Mouse (Mus musculus) hindbrain, embryonic 12.5 days (tissue): ENCODE results near the gene Gm28051. TPM values are rescaled to one million over a fixed set of nuclear protein-coding genes. Genes with fewer than 3 reads are reported as not detected.

Experiments
- ATAC-seq: fragments of 200-750 bp; cut with Nextera tagmentation; 2 replicates; pipeline ENCODE4 v1.8.0; 2017; ENCODE audit warnings: moderate TSS enrichment; ENCODE audit not compliant: low FRiP score
- H3K27ac ChIP-seq: fragments of 300-500 bp; sonication (generic); 2 replicates; pipeline ENCODE4 v1.5.1; 2016; ENCODE audit warnings: mild to moderate bottlenecking
- H3K27me3 ChIP-seq: fragments of 300-500 bp; sonication (generic); 2 replicates; pipeline ENCODE4 v1.6.1; 2016; ENCODE audit warnings: mild to moderate bottlenecking
- H3K36me3 ChIP-seq: fragments of 300-500 bp; sonication (generic); 2 replicates; pipeline ENCODE4 v1.6.1; 2016; ENCODE audit warnings: mild to moderate bottlenecking
- H3K4me1 ChIP-seq: fragments of 300-500 bp; sonication (generic); 2 replicates; pipeline ENCODE4 v1.6.1; 2016
- H3K4me2 ChIP-seq: fragments of 300-500 bp; sonication (generic); replicated peaks from 2 replicates; pipeline ENCODE4 v1.6.1; 2016; ENCODE audit warnings: mild to moderate bottlenecking
- H3K4me3 ChIP-seq: fragments of 300-500 bp; sonication (generic); 2 replicates; pipeline ENCODE4 v1.5.1; 2016; ENCODE audit warnings: mild to moderate bottlenecking
- H3K9ac ChIP-seq: fragments of 300-500 bp; sonication (generic); 2 replicates; pipeline ENCODE4 v1.6.1; 2016; ENCODE audit warnings: mild to moderate bottlenecking, moderate library complexity
- H3K9me3 ChIP-seq: fragments of 300-500 bp; sonication (generic); replicated peaks from 2 replicates; pipeline ENCODE4 v1.6.1; 2016; ENCODE audit warnings: mild to moderate bottlenecking
- WGBS: fragments of 180-500 bp; shearing (Covaris S2); methylation state at CpG from one replicate; pipeline ENCODE4 v1.1.7; 2016; 5-methylcytosine and 5-hydroxymethylcytosine counted together
- polyA plus RNA-seq: library from polyadenylated mRNA; unstranded; fragments of >200 nt; fragmentation: Nextera tagmentation; extraction: Ambion mirVana; gene quantifications from 2 replicates; pipeline ENCODE4 v1.2.1, GENCODE M21; 2016

Gm28051 gene
- polyA plus RNA-seq, 1 experiment from 2014 or later, result not detected

DNA sequence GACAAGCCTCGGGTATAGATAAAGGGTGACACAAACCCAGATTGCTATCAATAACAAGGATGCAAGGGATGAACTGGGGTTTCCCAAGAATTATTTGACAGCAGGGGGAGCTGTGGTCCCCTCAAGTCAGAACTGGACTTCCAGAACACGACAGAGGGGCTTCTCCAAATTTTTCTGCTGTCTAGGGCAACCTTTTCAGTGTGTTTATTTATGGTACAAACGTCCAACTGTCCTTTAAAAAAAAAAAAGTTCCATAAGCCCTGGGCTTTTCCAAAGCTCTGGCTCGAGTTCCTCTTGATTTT is 54.5 kb downstream of the Gm28051 start:
- peak overlapping the region; percentile 49; the same call in 1 of the 2 replicates for H3K27ac ChIP-seq

DNA sequence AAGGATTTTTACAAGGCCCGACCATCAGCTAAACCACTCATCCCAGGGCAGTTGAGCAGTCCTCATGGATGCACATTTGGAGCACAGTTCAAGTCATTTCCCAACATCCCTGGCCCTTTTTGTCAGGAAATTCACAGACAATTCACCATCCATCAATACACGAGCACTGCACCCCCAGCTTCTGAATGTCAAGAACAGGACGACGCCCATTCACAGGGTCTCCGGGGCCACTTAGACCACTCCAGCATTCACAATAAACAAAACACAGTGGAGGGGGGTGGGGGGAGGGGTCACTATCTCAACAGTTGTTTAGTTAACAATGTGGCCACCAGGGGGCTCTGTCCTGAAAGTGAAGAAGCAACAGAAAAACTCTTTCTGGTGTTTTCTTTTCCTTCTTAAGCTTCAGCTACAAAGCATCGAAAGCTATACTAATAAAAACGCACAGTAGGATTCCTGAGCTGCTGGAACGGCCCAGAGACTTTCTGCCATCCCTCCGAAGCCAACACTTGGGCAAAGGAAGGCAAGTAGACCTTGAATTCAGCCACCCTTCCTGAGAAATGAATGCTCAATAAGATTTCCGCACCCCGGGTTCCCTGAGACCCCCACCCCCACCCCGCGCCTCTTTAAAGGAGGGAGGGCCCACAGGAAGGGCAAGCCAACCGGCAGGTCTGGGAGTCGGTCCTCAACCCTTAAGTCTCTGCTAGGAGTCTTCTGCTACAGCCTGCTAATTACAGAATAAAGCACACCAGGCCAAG is 55.0 kb downstream of the Gm28051 start:
- Histone ChIP-seq H3K9ac (0 out of 2 replicates have a peak overlapping the region, but pooled peaks have one; percentile 24), H3K27ac (peak overlapping the region; percentile 49; the same call in 1 of the 2 replicates), H3K4me2 (peak overlapping the region; percentile 97), H3K27me3 (0 out of 2 replicates have a peak, but pooled peaks cover 4% of the 10 kb centered on the region), H3K36me3 (no peaks in the 10 kb centered on the region), H3K9me3 (no peaks in the 10 kb centered on the region), H3K4me1 (peaks cover 57% of the 10 kb centered on the region), H3K4me3 (peak overlapping the region; percentile 80)
- 4% methylated on average over 15 of the region's 15 CpGs for WGBS
- ATAC-seq, result no peak

More for the DNA sequence above, 54.5 kb downstream of the Gm28051 start:
- Histone ChIP-seq H3K4me3 (peak overlapping the region; percentile 80), H3K4me2 (peak overlapping the region; percentile 97), H3K9me3 (no peaks in the 10 kb centered on the region), H3K9ac (peak overlapping the region; percentile 15; the same call in 1 of the 2 replicates), H3K4me1 (peaks cover 51% of the 10 kb centered on the region), H3K36me3 (no peaks in the 10 kb centered on the region), H3K27me3 (0 out of 2 replicates have a peak, but pooled peaks cover 4% of the 10 kb centered on the region)
- no peak for ATAC-seq
- 2% methylated on average over 4 of the region's 4 CpGs for WGBS

DNA sequence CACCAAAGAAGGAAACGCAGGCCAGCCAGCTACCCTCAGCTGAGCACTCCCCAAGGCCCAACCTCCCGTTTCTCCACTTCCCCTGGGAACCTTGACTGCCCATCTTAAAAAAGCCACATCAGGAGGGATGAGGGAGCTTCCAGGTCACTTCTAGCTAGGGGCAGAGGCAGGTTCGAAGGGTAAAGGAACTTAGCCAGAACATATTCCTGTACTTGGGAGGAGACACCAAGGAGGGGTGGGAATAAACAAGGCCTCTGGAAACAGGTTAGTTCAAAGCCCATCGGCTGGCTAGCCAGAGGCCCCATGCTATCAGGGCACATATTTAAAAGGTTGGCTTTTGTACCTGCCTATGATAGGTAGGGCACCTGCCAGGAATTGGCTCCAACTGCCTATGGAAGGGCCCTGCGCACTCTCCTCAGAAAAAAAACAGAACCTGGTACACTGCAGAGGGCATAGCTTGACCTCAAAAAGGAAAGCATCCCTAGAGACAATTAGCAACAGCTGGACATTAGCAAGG is 55.8 kb downstream of the Gm28051 start:
- no peak for ATAC-seq
- peaks cover 63% of the 10 kb centered on the region for H3K4me1 ChIP-seq

DNA sequence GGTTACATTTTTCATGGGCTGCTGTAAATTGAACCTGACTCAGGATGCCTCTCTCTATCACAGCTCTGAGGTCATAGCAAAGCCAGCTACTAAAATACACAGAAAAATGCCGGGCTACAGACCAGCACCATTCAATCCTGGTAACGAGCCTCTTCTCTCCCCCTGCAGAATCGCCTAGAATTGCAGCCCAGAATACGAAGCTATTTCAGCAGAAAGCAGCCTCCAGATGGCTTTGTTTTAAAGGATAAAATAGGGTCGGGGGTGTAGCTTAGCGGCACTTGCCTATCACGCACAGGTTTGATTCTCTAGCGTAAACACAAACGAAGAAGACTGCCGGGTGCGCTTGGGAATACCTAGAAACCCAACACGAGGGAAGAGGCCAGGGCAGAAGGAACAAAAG is 57.1 kb downstream of the Gm28051 start:
- ATAC-seq, result no peak
- Histone ChIP-seq H3K4me2 (no peak overlapping the region), H3K9me3 (no peaks in the 10 kb centered on the region), H3K4me3 (no peak overlapping the region), H3K4me1 (peaks cover 63% of the 10 kb centered on the region), H3K9ac (no peak overlapping the region), H3K27ac (no peak overlapping the region), H3K27me3 (no peaks in the 10 kb centered on the region), H3K36me3 (no peaks in the 10 kb centered on the region)
- WGBS, result 73% methylated on average over 12 of the region's 12 CpGs

More for the DNA sequence above, 55.8 kb downstream of the Gm28051 start:
- 0 out of 2 replicates have a peak, but pooled peaks cover 3% of the 10 kb centered on the region for H3K27me3 ChIP-seq
- H3K4me2 ChIP-seq, result peak overlapping the region; percentile 97
- 82% methylated on average over 5 of the region's 5 CpGs for WGBS
- no peak overlapping the region for H3K27ac ChIP-seq
- H3K36me3 ChIP-seq, result no peaks in the 10 kb centered on the region
- H3K9ac ChIP-seq, result no peak overlapping the region
- no peak overlapping the region for H3K4me3 ChIP-seq
- H3K9me3 ChIP-seq, result no peaks in the 10 kb centered on the region

DNA sequence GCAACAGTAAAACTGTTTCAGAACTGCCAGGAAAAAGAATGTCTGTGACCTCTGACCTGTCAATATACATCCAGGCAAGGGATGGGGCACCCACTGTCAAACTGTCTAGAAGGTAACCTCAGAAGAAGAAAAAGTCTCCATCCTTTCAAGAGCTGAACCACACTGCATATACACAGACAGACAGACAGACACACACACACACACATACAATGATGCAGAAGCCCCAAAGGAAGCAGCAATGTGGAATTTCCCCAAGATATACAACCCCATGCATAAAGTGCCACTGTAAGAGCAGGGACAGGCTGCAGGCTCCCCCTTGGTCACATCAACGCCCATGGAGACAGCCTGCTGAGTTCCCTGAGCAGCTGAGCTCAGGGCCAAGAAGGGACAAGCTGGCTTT is 58.4 kb downstream of the Gm28051 start:
- Histone ChIP-seq H3K9ac (0 out of 2 replicates have a peak overlapping the region, but pooled peaks have one; percentile 13), H3K4me2 (no peak overlapping the region), H3K4me1 (peaks cover 61% of the 10 kb centered on the region), H3K27ac (no peak overlapping the region; the same call in 1 of the 2 replicates), H3K4me3 (no peak overlapping the region), H3K36me3 (no peaks in the 10 kb centered on the region), H3K27me3 (no peaks in the 10 kb centered on the region), H3K9me3 (no peaks in the 10 kb centered on the region)
- no peak for ATAC-seq
- WGBS, result 12% methylated on average over 1 of the region's 1 CpGs

DNA sequence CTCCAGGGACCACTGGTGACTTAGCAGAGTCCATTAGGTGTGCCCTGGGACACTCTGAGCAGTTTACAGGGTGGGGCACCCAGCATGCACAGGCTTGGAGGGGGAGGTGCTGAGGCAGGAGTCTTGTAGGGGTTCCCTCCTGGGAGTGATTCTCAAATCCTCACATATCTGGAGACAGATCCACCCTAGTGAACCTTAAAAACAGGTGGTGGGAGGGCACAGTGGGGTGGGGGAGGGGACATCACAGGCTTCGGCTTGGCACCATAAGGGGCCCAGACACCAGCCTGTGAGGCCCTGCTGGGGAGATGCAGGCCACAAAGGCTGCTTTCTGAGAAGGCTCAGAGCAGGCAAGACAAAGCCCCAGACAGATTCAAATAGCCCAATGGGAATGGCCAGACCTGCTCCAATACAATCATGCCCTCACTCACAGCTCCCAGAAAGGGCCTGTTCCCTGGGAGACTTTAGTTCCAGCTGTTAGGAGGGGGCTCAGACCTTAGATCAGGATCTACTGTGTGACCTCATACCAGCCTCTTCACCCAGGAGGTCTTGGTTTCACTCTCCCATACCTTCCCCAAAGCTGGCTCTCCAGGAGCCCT is 59.4 kb downstream of the Gm28051 start:
- Histone ChIP-seq H3K36me3 (no peaks in the 10 kb centered on the region), H3K4me1 (peaks cover 52% of the 10 kb centered on the region), H3K4me3 (no peak overlapping the region), H3K27me3 (no peaks in the 10 kb centered on the region), H3K9me3 (no peaks in the 10 kb centered on the region), H3K9ac (no peak overlapping the region), H3K4me2 (no peak overlapping the region), H3K27ac (peak overlapping the region; percentile 73)
- 6% methylated on average over 1 of the region's 1 CpGs for WGBS
- ATAC-seq, result peak; percentile 78

- H3K4me3 ChIP-seq, result no peak overlapping the region
- H3K9ac ChIP-seq, result no peak overlapping the region
- H3K4me1 ChIP-seq, result peaks cover 46% of the 10 kb centered on the region
- H3K9me3 ChIP-seq, result no peaks in the 10 kb centered on the region
- no peaks in the 10 kb centered on the region for H3K36me3 ChIP-seq
- no peak for ATAC-seq
- H3K27ac ChIP-seq, result no peak overlapping the region
- WGBS, result 68% methylated on average over 7 of the region's 7 CpGs
- H3K4me2 ChIP-seq, result no peak overlapping the region
- H3K27me3 ChIP-seq, result no peaks in the 10 kb centered on the region
These were observed 60.2 kb downstream of the Gm28051 start for GRCm38 (mm10) chr12:102697381-102697780.

DNA sequence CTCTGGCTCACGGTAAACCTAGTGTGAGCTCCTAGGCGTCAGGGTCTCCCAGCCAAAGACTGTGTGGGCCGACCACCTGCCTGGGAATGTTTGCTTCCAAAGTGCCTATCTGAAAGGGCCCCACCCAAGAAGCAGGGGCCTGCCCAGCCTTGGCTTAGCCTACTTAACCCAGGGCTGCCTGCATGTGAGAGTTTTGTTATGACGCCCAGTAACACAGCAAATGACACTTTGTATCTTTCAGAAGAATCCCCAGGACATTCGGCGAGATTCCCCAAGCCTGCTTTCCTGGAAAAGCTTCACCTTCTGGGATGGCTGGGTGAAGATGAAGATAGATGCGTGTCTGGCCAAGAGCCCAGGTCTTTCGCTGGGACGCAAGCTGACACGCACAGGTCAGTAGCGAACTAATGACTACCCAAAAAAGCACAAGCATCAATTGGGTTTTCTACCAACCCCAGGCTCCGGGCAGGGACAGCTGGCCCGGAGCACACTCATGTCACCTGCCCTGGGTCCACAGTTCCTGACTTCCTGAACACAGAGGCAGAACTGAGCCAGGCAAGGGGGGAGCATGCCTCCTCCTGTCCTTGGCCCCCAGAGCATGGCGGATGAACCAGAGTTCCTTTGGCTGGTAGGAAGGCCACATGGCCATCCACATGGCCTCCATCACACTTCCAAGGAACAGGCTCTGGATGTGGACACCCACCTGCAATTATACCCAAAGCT is 60.8 kb downstream of the Gm28051 start:
- Histone ChIP-seq H3K9ac (no peak overlapping the region), H3K27me3 (no peaks in the 10 kb centered on the region), H3K9me3 (no peaks in the 10 kb centered on the region), H3K4me3 (no peak overlapping the region), H3K4me1 (peaks cover 41% of the 10 kb centered on the region), H3K27ac (no peak overlapping the region), H3K36me3 (no peaks in the 10 kb centered on the region), H3K4me2 (no peak overlapping the region)
- ATAC-seq, result no peak
- 87% methylated on average over 14 of the region's 14 CpGs for WGBS

DNA sequence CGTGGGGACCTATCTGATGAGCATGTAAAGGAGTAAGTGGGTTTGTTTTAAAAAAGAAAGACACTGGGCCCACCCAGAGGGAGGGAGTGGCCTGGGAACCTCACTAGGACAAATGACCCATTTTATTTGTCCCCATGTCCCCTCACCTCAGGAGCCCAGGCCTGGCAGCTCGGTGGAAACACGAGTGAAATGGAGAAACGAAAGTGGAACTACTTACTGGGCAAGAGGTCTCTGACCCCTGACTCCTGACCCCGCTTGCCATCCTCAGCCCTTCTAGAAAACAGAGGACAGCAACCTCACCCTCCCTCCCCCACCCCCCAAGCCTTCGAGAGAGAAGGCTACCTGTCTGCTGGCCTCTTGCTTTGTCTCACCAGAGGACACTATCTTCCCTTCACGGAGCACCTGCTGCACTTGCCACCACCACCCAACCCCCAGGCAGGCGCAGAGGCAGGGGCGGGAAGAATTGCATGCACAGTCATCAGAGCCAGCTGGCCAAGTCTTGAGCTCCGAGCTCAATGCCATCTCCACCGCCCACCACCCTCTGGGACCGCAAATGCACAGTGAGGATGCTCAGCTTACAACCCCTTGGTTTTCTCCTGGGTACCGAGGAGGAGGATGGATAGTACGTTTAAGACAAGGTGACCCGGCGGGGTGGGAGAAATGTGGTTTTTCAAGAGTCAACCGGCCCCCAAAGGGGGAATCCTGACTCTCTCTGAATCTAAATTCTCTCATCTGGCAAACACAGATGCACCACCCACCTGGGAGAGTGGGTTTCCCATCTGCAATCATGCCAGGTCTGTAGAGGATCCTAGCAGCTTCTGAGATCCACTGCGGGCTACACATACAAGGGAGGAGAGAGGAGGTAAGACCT is 62.0 kb downstream of the Gm28051 start:
- Histone ChIP-seq H3K27ac (no peak overlapping the region), H3K4me3 (no peak overlapping the region), H3K4me1 (peaks cover 47% of the 10 kb centered on the region), H3K9me3 (no peaks in the 10 kb centered on the region), H3K36me3 (no peaks in the 10 kb centered on the region), H3K4me2 (no peak overlapping the region), H3K27me3 (no peaks in the 10 kb centered on the region), H3K9ac (no peak overlapping the region)
- ATAC-seq, result no peak
- WGBS, result 56% methylated on average over 18 of the region's 18 CpGs

DNA sequence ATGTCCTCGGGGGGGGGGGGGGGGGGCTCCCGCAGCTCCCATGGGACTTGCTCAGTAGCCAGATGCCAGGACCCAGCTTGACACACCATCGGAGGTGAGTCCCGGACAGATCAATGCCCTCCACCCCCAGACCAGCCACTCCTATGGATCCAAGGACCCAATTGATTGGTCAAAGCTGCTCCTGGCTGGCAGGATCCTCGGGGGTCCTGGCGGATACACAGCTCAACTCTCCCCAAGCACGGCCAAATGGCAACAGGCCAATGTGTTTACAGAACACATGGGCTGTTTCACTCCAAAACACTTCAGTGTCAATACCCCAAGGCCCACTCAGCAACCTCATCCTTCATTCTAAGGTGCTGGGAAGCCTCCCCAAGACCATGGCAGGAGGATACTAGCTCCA is 65.8 kb downstream of the Gm28051 start:
- Histone ChIP-seq H3K9me3 (no peaks in the 10 kb centered on the region), H3K9ac (no peak overlapping the region), H3K4me3 (no peak overlapping the region), H3K4me1 (peaks cover 16% of the 10 kb centered on the region), H3K4me2 (no peak overlapping the region), H3K27me3 (no peaks in the 10 kb centered on the region), H3K27ac (no peak overlapping the region), H3K36me3 (no peaks in the 10 kb centered on the region)
- ATAC-seq, result no peak
- WGBS, result 73% methylated on average over 7 of the region's 7 CpGs

DNA sequence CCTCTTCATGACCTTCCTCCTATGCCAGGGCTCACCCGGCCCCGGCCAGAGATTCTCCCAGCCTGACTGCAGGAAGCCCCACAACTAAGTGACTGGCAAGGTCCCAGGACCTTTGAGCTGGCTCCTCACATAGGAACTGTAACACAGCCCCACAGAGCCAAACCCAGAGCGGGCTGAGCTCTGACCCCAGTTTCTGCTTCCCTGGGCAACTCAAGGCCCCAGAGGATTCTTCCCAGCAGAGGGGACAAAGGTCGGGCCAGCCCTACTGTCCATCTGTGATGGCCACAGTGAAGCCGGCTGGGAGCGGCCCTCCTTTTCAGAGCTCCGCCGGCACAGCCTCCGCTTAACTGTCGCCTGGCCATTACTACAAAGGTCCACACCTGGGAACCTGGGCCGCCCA is 66.4 kb downstream of the Gm28051 start:
- Histone ChIP-seq H3K4me3 (no peak overlapping the region), H3K9me3 (no peaks in the 10 kb centered on the region), H3K27ac (no peak overlapping the region), H3K27me3 (no peaks in the 10 kb centered on the region), H3K36me3 (no peaks in the 10 kb centered on the region), H3K4me1 (peaks cover 16% of the 10 kb centered on the region), H3K9ac (no peak overlapping the region), H3K4me2 (no peak overlapping the region)
- WGBS, result 47% methylated on average over 11 of the region's 11 CpGs
- no peak for ATAC-seq
